ENCODE assay signal across 27 mouse cellular contexts in genomic region chr2:158456451-158456850, GRCm38 (mm10). TPM values are rescaled to one million over a fixed set of nuclear protein-coding genes. Genes with fewer than 3 reads are reported as not detected.
A peak's percentile ranks its signal among the peaks of the same experiment; 100 is the strongest.
DNase-seq lines count a peak whose midpoint lies in the region; ATAC-seq and TF ChIP-seq lines count a peak whose summit lies in the region.
"Had no signal": no experiment of that assay in that cellular context is flagged by ENCODE, and none has a peak within 500 bp of the region (broad histone marks: within the 10 kb centered on the region; RNA-seq: fewer than 3 reads in every experiment).

No protein-coding gene starts in this region.

- 52% methylated on average over 4 of the region's 4 CpGs for WGBS in intestine, postnatal 0 days
- 91% methylated on average over 4 of the region's 4 CpGs for WGBS in intestine, embryonic 16.5 days
- 91% methylated on average over 4 of the region's 4 CpGs for WGBS in midbrain, embryonic 11.5 days
- WGBS in midbrain, embryonic 14.5 days = 98% methylated on average over 4 of the region's 4 CpGs

- intact Hi-C loops in heart, postnatal 14 days (cut with DNase I) = no loop called here

- H3K27me3 ChIP-seq in intestine, postnatal 0 days (replicated peaks; ENCODE audit: control insufficient read depth, insufficient read depth, low read length) = no peaks in the 10 kb centered on the region
- H3K27me3 ChIP-seq in intestine, embryonic 16.5 days (replicated peaks; ENCODE audit: control insufficient read depth, insufficient read depth, low read length) = no peaks in the 10 kb centered on the region
- no peaks in the 10 kb centered on the region for H3K27me3 ChIP-seq in midbrain, embryonic 11.5 days (ENCODE audit: control insufficient read depth, insufficient read depth, low read length)
- no peaks in the 10 kb centered on the region for H3K27me3 ChIP-seq in midbrain, embryonic 14.5 days (ENCODE audit: control insufficient read depth, insufficient read depth, low read length)
- H3K27me3 ChIP-seq: CH12.LX, Patski had no signal

- H3K4me1 ChIP-seq in intestine, postnatal 0 days (replicated peaks; ENCODE audit: control insufficient read depth, insufficient read depth, low read length) = 0 out of 2 replicates have a peak, but pooled peaks cover 5% of the 10 kb centered on the region
- no peaks in the 10 kb centered on the region for H3K4me1 ChIP-seq in intestine, embryonic 16.5 days (ENCODE audit: control insufficient read depth, insufficient read depth, low read length)
- no peaks in the 10 kb centered on the region for H3K4me1 ChIP-seq in midbrain, embryonic 11.5 days (ENCODE audit: control insufficient read depth, insufficient read depth, low read length)
- no peaks in the 10 kb centered on the region for H3K4me1 ChIP-seq in midbrain, embryonic 14.5 days (ENCODE audit: control insufficient read depth, insufficient read depth, low read length)

- peaks cover 61% of the 10 kb centered on the region for H3K36me3 ChIP-seq in intestine, postnatal 0 days (ENCODE audit: control insufficient read depth, insufficient read depth)
- 0 out of 2 replicates have a peak, but pooled peaks cover 4% of the 10 kb centered on the region for H3K36me3 ChIP-seq in intestine, embryonic 16.5 days (ENCODE audit: control insufficient read depth, insufficient read depth, low read length)
- peaks cover 8% of the 10 kb centered on the region; the same call in 1 of the 2 replicates for H3K36me3 ChIP-seq in midbrain, embryonic 11.5 days (ENCODE audit: control insufficient read depth, insufficient read depth, low read length)
- peaks cover 74% of the 10 kb centered on the region for H3K36me3 ChIP-seq in midbrain, embryonic 14.5 days (ENCODE audit: control insufficient read depth, insufficient read depth, low read length)

- H3K9me3 ChIP-seq in intestine, postnatal 0 days (ENCODE audit: control insufficient read depth) = no peaks in the 10 kb centered on the region
- H3K9me3 ChIP-seq in intestine, embryonic 16.5 days (ENCODE audit: control insufficient read depth, low read length) = no peaks in the 10 kb centered on the region
- no peaks in the 10 kb centered on the region for H3K9me3 ChIP-seq in midbrain, embryonic 11.5 days (ENCODE audit: control insufficient read depth, low read length)
- H3K9me3 ChIP-seq in midbrain, embryonic 14.5 days (ENCODE audit: control insufficient read depth, low read length) = no peaks in the 10 kb centered on the region
- H3K9me3 ChIP-seq: G1E had no signal

- ATAC-seq in intestine, postnatal 0 days = no peak
- no peak for ATAC-seq in intestine, embryonic 16.5 days
- ATAC-seq in midbrain, embryonic 11.5 days (ENCODE audit: low FRiP score) = no peak
- ATAC-seq in midbrain, embryonic 14.5 days (ENCODE audit: low FRiP score, low TSS enrichment) = no peak
- ATAC-seq: activated CD4-positive, CD25-positive, alpha-beta regulatory T cell, adult 4 months; CD4-positive, CD25-positive, alpha-beta regulatory T cell, adult 4 months; Patski had no signal

- H3K4me2 ChIP-seq in intestine, postnatal 0 days (replicated peaks; ENCODE audit: low read depth) = no peak overlapping the region
- no peak overlapping the region for H3K4me2 ChIP-seq in intestine, embryonic 16.5 days (ENCODE audit: low read depth, low read length)
- H3K4me2 ChIP-seq in midbrain, embryonic 11.5 days = no peak overlapping the region
- H3K4me2 ChIP-seq in midbrain, embryonic 14.5 days (ENCODE audit: low read length) = no peak overlapping the region

- no peak overlapping the region for H3K4me3 ChIP-seq in intestine, postnatal 0 days (ENCODE audit: low read depth, low read length)
- no peak overlapping the region for H3K4me3 ChIP-seq in intestine, embryonic 16.5 days (ENCODE audit: low read length)
- no peak overlapping the region for H3K4me3 ChIP-seq in midbrain, embryonic 11.5 days (ENCODE audit: low read depth, low read length)
- no peak overlapping the region for H3K4me3 ChIP-seq in midbrain, embryonic 14.5 days (replicated peaks; ENCODE audit: low read depth, low read length)

- 0 out of 2 replicates have a peak overlapping the region, but pooled peaks have one; percentile 17 for H3K27ac ChIP-seq in intestine, postnatal 0 days (ENCODE audit: low read depth, low read length)
- no peak overlapping the region for H3K27ac ChIP-seq in intestine, embryonic 16.5 days (ENCODE audit: low read length)
- no peak overlapping the region for H3K27ac ChIP-seq in midbrain, embryonic 11.5 days (ENCODE audit: low read depth, low read length)
- no peak overlapping the region for H3K27ac ChIP-seq in midbrain, embryonic 14.5 days (replicated peaks; ENCODE audit: low read depth, low read length)

- no peak for TF ChIP-seq CTCF in intestine, postnatal 0 days (IDR thresholded peaks at IDR 0.05; ENCODE audit: low read depth)

- H3K9ac ChIP-seq in intestine, postnatal 0 days (ENCODE audit: low read depth, low read length) = no peak overlapping the region
- H3K9ac ChIP-seq in intestine, embryonic 16.5 days (ENCODE audit: low read depth, low read length) = no peak overlapping the region
- H3K9ac ChIP-seq in midbrain, embryonic 11.5 days (ENCODE audit: low read length) = no peak overlapping the region
- no peak overlapping the region for H3K9ac ChIP-seq in midbrain, embryonic 14.5 days (replicated peaks; ENCODE audit: low read length)

- DNase-seq in heart, adult 11 months = peak; percentile 66
- no peak for DNase-seq in heart, postnatal 14 days
- peak; percentile 61 for DNase-seq in midbrain, embryonic 11.5 days (ENCODE audit: low spot score, missing footprints)
- DNase-seq in midbrain, embryonic 14.5 days = no peak
- DNase-seq: adrenal gland, adult 2 months; adrenal gland, adult 8-10 months; adrenal gland, postnatal 10 days; adrenal gland, postnatal 14 days; adrenal gland, postnatal 25 days; adrenal gland, postnatal 36 days; B cell, adult 2 months; cerebellum, adult 11 months; cerebellum, adult 11-12 months; cerebellum, adult 18-20 months had no signal

RNA-seq across cellular contexts. Expression of gene Adig, which starts 46.0 kb away (rescaled TPM):
- 1 to 10 TPM; 1.1 to 4.8 TPM for total RNA-seq in heart, postnatal 14 days (2021)
- not detected in 2 replicates for polyA plus RNA-seq in intestine, postnatal 0 days (2015; fragmentation: Nextera tagmentation; extraction: Ambion mirVana)
- not detected in 2 replicates for polyA plus RNA-seq in intestine, embryonic 16.5 days (2015; fragmentation: Nextera tagmentation; extraction: Ambion mirVana)
- not detected in 2 replicates for polyA plus RNA-seq in midbrain, embryonic 11.5 days (2014; fragmentation: Nextera tagmentation; extraction: Ambion mirVana)
- not detected in 2 replicates for polyA plus RNA-seq in midbrain, embryonic 14.5 days (2014; fragmentation: Nextera tagmentation; extraction: Ambion mirVana)
- total RNA-seq: CH12.LX, ES-E14, G1E, MEL had no signal
- polyA plus RNA-seq: activated CD4-positive, CD25-positive, alpha-beta regulatory T cell, adult 4 months; brain, embryonic 14.5 days; CD4-positive, CD25-positive, alpha-beta regulatory T cell, adult 4 months; G1E; Patski had no signal

RNA-seq across cellular contexts. Expression of gene Ralgapb, which starts 46.8 kb away (rescaled TPM):
- total RNA-seq in heart, postnatal 14 days (2021) = 10 to 100 TPM; 33.5 TPM
- 11.5 and 11.6 TPM in 2 replicates for polyA plus RNA-seq in intestine, postnatal 0 days (2015; fragmentation: Nextera tagmentation; extraction: Ambion mirVana)
- polyA plus RNA-seq in intestine, embryonic 16.5 days (2015; fragmentation: Nextera tagmentation; extraction: Ambion mirVana) = 7.5 and 9.4 TPM in 2 replicates
- 20.1 and 22.4 TPM in 2 replicates for polyA plus RNA-seq in midbrain, embryonic 11.5 days (2014; fragmentation: Nextera tagmentation; extraction: Ambion mirVana)
- 31.4 and 32.6 TPM in 2 replicates for polyA plus RNA-seq in midbrain, embryonic 14.5 days (2014; fragmentation: Nextera tagmentation; extraction: Ambion mirVana)

RNA-seq across cellular contexts. Expression of gene Arhgap40, which starts 56.1 kb away (rescaled TPM):
- under 1 TPM in 1 of 2 experiments, not detected in 1; 0.14 TPM for total RNA-seq in heart, postnatal 14 days (2021)
- polyA plus RNA-seq in intestine, postnatal 0 days (2015; fragmentation: Nextera tagmentation; extraction: Ambion mirVana) = not detected in 2 replicates
- 0.22 TPM in 2 replicates for polyA plus RNA-seq in intestine, embryonic 16.5 days (2015; fragmentation: Nextera tagmentation; extraction: Ambion mirVana)
- polyA plus RNA-seq in midbrain, embryonic 11.5 days (2014; fragmentation: Nextera tagmentation; extraction: Ambion mirVana) = 0.30 and 0.40 TPM in 2 replicates
- 0.57 and 0.87 TPM in 2 replicates for polyA plus RNA-seq in midbrain, embryonic 14.5 days (2014; fragmentation: Nextera tagmentation; extraction: Ambion mirVana)
- total RNA-seq: adrenal gland, adult 18-20 months; adrenal gland, adult 2 months; adrenal gland, adult 8-10 months; adrenal gland, postnatal 10 days; adrenal gland, postnatal 14 days; adrenal gland, postnatal 25 days; adrenal gland, postnatal 36 days; adrenal gland, postnatal 4 days; CH12.LX; G1E; MEL had no signal
- polyA plus RNA-seq: activated CD4-positive, CD25-positive, alpha-beta regulatory T cell, adult 4 months; adrenal gland, adult 2 months; C2C12; CD4-positive, CD25-positive, alpha-beta regulatory T cell, adult 4 months; G1E had no signal

Comparison
In these comparisons a context has a peak if more than half of its experiments do, and no peak if none do; other contexts are left out.
1. DNase-seq: peak in heart, adult 11 months (single experiment) and midbrain, embryonic 11.5 days (single experiment); none in heart, postnatal 14 days (0 of 2) and midbrain, embryonic 14.5 days (single experiment).